Mouse (Mus musculus): ENCODE measurements around the gene Lmbr1l.

DNA sequence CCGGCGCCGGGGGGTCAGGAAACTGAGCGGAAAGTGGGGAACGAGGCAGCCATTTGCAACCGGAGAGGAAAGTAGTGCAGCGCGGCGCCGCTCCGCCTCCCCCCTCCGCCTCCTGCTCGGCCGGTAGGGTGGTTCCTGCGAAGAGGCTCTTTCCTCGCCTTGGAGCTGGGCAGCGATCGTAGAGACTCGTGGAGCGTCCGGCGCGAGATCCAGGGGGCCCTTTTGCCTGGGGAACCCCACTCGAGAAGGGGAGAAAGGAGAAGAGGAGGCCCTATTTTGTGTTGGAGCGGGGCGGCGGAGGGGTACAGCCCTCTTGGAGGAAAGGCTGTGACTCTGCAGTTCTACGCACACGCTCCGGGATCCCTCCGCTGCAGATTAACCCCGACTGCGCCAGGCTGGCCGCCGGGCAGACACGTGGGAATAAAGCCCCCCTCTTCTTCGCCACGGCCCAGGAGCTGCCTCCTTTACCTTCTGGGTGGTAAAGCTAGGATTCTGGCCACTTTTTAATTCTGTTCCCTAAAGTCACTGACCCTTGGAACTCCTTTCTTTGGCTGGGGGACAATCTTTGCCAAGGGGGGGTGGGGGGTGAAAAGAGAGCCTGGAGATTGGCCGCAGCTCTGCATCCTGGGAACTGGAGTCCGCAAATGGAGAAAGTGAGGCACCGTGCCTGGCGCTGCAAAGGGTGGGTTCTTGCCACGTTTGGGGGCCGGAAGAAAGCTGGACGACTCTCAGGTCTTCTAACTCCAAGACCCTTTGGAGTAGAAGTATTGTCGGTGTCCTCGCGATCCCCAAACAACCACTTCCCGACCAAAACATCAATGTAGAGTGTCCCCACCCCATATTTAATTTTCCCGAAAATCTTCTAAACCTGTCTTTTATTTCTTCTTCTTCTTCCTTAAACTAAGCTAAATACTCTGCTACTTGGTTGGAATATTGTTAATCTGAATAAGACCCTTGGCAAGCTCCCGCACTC lies 45.8 kb downstream of the Lmbr1l start:
- TF ChIP-seq GATA1 (IDR thresholded peaks at IDR 0.05; ENCODE audit: low read length) (no peak), TAL1 (IDR thresholded peaks at IDR 0.05; ENCODE audit: low read length) (no peak)
